In the genomic region with DNA sequence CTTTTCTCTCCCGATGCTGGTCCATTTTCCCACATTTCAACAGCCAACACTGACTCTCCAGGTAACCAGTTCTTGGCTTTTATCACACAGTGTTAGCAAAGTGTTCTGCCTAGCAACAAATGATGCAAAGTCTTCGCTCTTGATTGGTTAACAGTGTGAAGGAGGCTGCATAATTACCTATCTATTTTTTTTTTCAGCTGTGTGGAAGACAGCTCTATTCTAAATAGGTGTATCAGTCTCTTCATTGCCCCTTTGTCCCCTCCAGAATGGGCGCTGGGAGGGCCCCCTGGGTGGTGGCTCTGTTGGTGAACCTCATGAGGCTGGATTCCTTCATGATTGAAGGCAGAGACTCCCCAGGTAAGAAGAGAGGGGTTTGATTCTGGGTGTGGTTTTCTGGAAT, we compare ENCODE assay signal across 9 mouse cellular contexts. TPM values are rescaled to one million over a fixed set of nuclear protein-coding genes. Genes with fewer than 3 reads are reported as not detected.
A peak's percentile ranks its signal among the peaks of the same experiment; 100 is the strongest.
DNase-seq lines count a peak whose midpoint lies in the region; TF ChIP-seq lines count a peak whose summit lies in the region.
"Had no signal": no experiment of that assay in that cellular context is flagged by ENCODE, and none has a peak within 500 bp of the region (broad histone marks: within the 10 kb centered on the region; RNA-seq: fewer than 3 reads in every experiment).

A gene (plus strand): TSS at position 198 of the 400 bp plus-strand sequence.

- no peak within 1 kb of the TSS for H3K9ac ChIP-seq in ES-E14 (ENCODE audit: insufficient read depth, low read depth, low read length, poor library complexity, severe bottlenecking)
- H3K9ac ChIP-seq: midbrain, embryonic 12.5 days had no signal

- H3K4me3 ChIP-seq in ES-E14 (ENCODE audit: insufficient read depth in 1 of 2, low read depth in 1 of 2, low read length in 2 of 2, poor library complexity in 1 of 2, severe bottlenecking in 1 of 2), result no peak within 1 kb of the TSS
- peak within 1 kb of the TSS; percentile 45 for H3K4me3 ChIP-seq in bone marrow, adult 2 months (replicated peaks; ENCODE audit: control insufficient read depth, low read depth, low read length)
- H3K4me3 ChIP-seq: erythroblast, embryonic 14.5 days; midbrain, embryonic 12.5 days had no signal

- peaks cover 11% of the 10 kb centered on the region; the same call in 1 of the 2 replicates for H3K9me3 ChIP-seq in ES-E14 (ENCODE audit: control insufficient read depth, insufficient read depth, low read depth, low read length)

- TF ChIP-seq POLR2A in bone marrow, adult 2 months (IDR thresholded peaks at IDR 0.05; ENCODE audit: borderline replicate concordance, control insufficient read depth, low read depth, low read length), result no peak

- peak; percentile 69 for DNase-seq in layer of hippocampus, adult 9-11 months
- DNase-seq in layer of hippocampus, postnatal 25 days (ENCODE audit: extremely low spot score in 1 of 2, low spot score in 1 of 2), result no peak
- DNase-seq in ES-E14 (ENCODE audit: low read depth, low spot score), result no peak
- no peak for DNase-seq in large intestine, adult 2 months (ENCODE audit: low read depth, low spot score)
- peak; percentile 48 for DNase-seq in skeletal muscle tissue, adult 2 months (ENCODE audit: low read depth, low spot score)
- DNase-seq in gastrocnemius, adult 8-10 months (ENCODE audit: low spot score in 2 of 2), result no peak

- 23% methylated on average over 3 of the region's 3 CpGs for WGBS in bone marrow, adult 2 months
- 50% methylated on average over 3 of the region's 3 CpGs for WGBS in large intestine, adult 2 months

- in situ Hi-C loops in ES-E14 (cut with MboI; ENCODE audit: low sequenced_read_pairs in 2 of 2, unreplicated experiment in 2 of 2), result no loop called here

- no peaks in the 10 kb centered on the region for H3K4me1 ChIP-seq in ES-E14 (ENCODE audit: control insufficient read depth in 2 of 2, insufficient read depth in 2 of 2, low read length in 2 of 2, poor library complexity in 1 of 2)
- no peaks in the 10 kb centered on the region; the same call in 1 of the 2 replicates for H3K4me1 ChIP-seq in bone marrow, adult 2 months (ENCODE audit: control insufficient read depth, insufficient read depth, low read length)
- H3K4me1 ChIP-seq: midbrain, embryonic 12.5 days had no signal

- no peaks in the 10 kb centered on the region for H3K36me3 ChIP-seq in ES-E14 (ENCODE audit: control insufficient read depth, insufficient read depth, low read length, poor library complexity, severe bottlenecking)
- H3K36me3 ChIP-seq: midbrain, embryonic 12.5 days had no signal

- no peak for TF ChIP-seq CTCF in bone marrow, adult 2 months (IDR thresholded peaks at IDR 0.05; ENCODE audit: control insufficient read depth, insufficient read depth, low read length)

- H3K27ac ChIP-seq in ES-E14 (ENCODE audit: insufficient read depth, low read depth, low read length, poor library complexity, severe bottlenecking), result no peak within 1 kb of the TSS
- H3K27ac ChIP-seq in bone marrow, adult 2 months (ENCODE audit: control insufficient read depth, insufficient read depth, low read depth, low read length, poor library complexity), result peak within 1 kb of the TSS; percentile 94
- H3K27ac ChIP-seq: midbrain, embryonic 12.5 days had no signal

TF ChIP-seq in ES-E14, 5 proteins besides CTCF, POLR2A, EP300 and RAD21:
- TF ChIP-seq ZC3H11A (IDR thresholded peaks at IDR 0.05; ENCODE audit: borderline replicate concordance, low read depth, low read length), result no peak
- TF ChIP-seq CHD2 (IDR thresholded peaks at IDR 0.05; ENCODE audit: low read depth, low read length), result peak; percentile 78
- TF ChIP-seq ZNF384 (IDR thresholded peaks at IDR 0.05; ENCODE audit: low read depth, low read length), result 0 out of 2 replicates have a peak, but pooled peaks have one; percentile 25
TF ChIP-seq in ES-E14: peak in this region for 2.

RNA-seq across cellular contexts. Expression of the gene that starts here (rescaled TPM):
- total RNA-seq in layer of hippocampus, postnatal 25 days (2021), result under 1 TPM; 0.25 to 0.47 TPM
- not detected in 2 replicates for total RNA-seq in ES-E14 (2012; rRNA removed)
- 30.9 and 72.2 TPM in 2 replicates for polyA plus RNA-seq in bone marrow, adult 2 months (2011; ENCODE audit: insufficient read depth, insufficient read length, low replicate concordance, missing spikeins)
- polyA plus RNA-seq in large intestine, adult 2 months (2012; rRNA removed), result 25.1 and 30.6 TPM in 2 replicates
- under 1 TPM in 1 of 4 experiments, not detected in 3; 0.10 TPM for total RNA-seq in gastrocnemius, adult 8-10 months (2022)
- polyA plus RNA-seq: erythroblast, embryonic 14.5 days; midbrain, embryonic 12.5 days had no signal

Comparison
In these comparisons a context has a peak if more than half of its experiments do, and no peak if none do; other contexts are left out.
1. DNase-seq: peak in layer of hippocampus, adult 9-11 months (single experiment) and skeletal muscle tissue, adult 2 months (single experiment); none in layer of hippocampus, postnatal 25 days (0 of 2), ES-E14 (single experiment), large intestine, adult 2 months (single experiment) and gastrocnemius, adult 8-10 months (0 of 2).